Mouse (Mus musculus) bone marrow macrophage, adult 2 months (primary cell): ENCODE measurements around the gene Zkscan16.

Experiments used
- CTCF ChIP-seq: IDR thresholded peaks from 2 replicates; pipeline ENCODE4 v1.5.1; 2012; ENCODE audit warnings: low read depth, mild to moderate bottlenecking, low read length, moderate library complexity
- POLR2A ChIP-seq: IDR thresholded peaks from 2 replicates; pipeline ENCODE4 v1.6.1; 2012; ENCODE audit warnings: mild to moderate bottlenecking, low read depth, low read length, borderline replicate concordance

GRCm38 (mm10) chr4:58975711-58976110, 32.3 kb downstream of the Zkscan16 start:
- no peak for TF ChIP-seq POLR2A
- TF ChIP-seq CTCF, result no peak
